Mouse (Mus musculus): Measurements from ENCODE around the gene Chchd3.

The Chchd3 gene

GRCm38 (mm10) chr6:33004607-33005006, 55.5 kb downstream of the Chchd3 start:
- no peak for DNase-seq (ENCODE audit: low spot score in 2 of 2)

DNA sequence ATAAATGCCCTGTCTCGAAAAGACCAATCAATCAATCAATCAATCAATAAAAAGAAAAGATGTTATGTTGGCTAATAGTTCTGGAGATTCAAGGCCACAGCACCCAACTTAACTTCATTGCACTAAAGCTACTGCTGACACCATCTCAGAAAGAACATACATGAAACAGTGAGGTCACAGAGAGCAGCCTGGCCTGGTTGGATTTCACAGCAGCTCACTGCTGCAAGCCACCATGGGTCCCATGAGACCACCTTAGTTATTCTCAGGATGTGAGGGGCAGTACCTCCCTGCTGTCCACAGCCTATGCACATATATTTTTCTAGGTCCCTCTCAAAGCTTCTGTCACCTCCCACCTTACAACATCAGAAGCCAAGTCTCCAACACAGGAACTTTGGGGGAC, 57.1 kb downstream of the Chchd3 start:
- no peak for DNase-seq (ENCODE audit: low spot score in 2 of 2)

- DNase-seq (ENCODE audit: low spot score in 2 of 2), result no peak
Observed at GRCm38 (mm10) chr6:33001271-33001670, 58.8 kb downstream of the Chchd3 start.

GRCm38 (mm10) chr6:32996597-32996996, 63.5 kb downstream of the Chchd3 start:
- no peak for DNase-seq (ENCODE audit: low spot score in 2 of 2)

DNA sequence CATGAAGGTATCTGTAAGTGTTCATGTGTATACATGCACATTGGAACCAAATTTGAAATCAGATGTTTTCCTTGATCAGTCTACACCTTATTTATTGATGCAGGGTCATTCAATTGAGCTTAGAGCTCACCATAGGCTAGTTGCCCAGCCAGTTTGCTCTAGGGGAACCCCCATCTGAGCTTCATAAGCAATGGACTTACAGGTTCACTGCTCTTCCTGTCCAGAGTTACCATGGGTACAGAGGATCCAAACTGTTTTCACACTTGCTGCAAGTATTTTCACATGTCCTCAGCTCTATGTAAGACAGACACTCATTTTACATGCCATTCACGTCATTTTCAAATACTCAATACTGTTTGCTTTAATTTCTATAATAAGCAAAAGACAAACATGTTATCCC, 66.2 kb downstream of the Chchd3 start:
- no peak for DNase-seq (ENCODE audit: low spot score in 2 of 2)

DNA sequence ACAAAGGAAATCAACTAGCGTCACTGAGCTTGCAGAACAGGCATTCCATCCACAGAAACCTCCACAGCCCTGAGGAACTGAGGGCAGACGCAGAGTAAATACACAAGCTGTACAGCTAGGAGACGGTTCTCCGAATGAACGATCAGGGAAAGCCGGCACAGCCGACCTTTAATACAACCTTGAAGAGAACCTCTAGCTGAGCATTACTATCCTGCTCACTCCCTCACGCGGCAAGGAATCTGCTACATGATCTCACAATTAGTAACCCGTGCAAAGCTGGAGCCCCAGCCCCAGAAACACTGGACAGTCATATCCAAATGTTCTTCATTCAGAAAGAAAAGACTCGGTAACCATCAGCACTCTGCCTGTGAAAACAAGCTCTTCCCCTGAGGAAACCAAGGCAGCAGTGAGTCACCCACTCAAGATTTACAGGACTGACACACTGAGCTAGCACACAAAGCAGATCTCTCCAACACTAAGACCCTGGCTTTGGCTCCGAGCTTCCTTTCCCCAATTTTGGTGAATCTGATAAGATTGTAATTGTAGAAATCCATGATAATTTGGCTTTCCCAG, 69.9 kb downstream of the Chchd3 start:
- DNase-seq (ENCODE audit: low spot score in 2 of 2), result no peak

- DNase-seq (ENCODE audit: low spot score in 2 of 2), result no peak
Observed at GRCm38 (mm10) chr6:32988561-32988960, 71.5 kb downstream of the Chchd3 start.

DNA sequence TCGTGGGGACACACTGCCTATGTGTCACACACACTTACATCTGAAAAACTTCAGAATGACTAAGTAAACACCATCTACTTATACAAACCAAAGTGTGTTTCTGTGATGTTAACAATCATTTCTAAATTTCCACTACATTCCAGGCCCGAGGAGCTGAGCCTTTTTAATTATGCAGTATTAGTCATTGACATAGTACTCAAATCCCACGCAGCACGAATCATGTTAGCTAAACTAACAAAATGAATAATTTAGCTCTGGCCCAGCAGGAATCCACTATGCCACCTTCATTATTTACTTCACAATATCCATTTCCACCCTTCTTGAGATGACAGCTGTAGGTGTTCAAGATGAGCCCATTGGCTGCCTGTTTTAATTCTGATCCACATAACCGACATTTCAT, 76.2 kb downstream of the Chchd3 start:
- no peak for DNase-seq (ENCODE audit: low spot score in 2 of 2)

- no peak for DNase-seq (ENCODE audit: low spot score in 2 of 2)
Observed at GRCm38 (mm10) chr6:32981253-32981652, 78.8 kb downstream of the Chchd3 start.

- no peak for DNase-seq (ENCODE audit: low spot score in 2 of 2)
Observed at GRCm38 (mm10) chr6:32978811-32979210, 81.2 kb downstream of the Chchd3 start.

- no peak for DNase-seq (ENCODE audit: low spot score in 2 of 2)
Observed at GRCm38 (mm10) chr6:32971926-32972325, 88.1 kb downstream of the Chchd3 start.

DNA sequence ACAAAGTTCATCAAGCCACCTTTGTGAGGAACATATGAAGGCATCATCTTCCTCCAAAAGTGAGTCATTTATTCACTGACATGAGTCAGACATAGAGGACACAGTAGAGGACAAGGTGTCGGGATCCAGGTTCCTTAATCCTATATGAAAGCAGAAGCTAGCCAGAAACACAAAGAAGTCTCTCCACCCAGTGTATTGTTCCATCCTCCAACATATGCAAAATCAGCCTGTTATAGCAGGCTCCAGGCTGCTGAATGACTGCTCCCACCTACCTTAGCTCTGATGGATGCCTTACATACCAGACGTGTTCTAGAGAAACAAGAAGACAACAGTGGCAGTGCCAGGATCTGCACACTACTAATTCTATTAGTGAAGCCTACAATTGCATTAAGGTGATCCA, 91.1 kb downstream of the Chchd3 start:
- DNase-seq (ENCODE audit: low spot score in 2 of 2), result no peak

GRCm38 (mm10) chr6:32962048-32962447, 98.0 kb downstream of the Chchd3 start:
- DNase-seq (ENCODE audit: low spot score in 2 of 2), result no peak

- DNase-seq (ENCODE audit: low spot score in 2 of 2), result no peak
Observed at GRCm38 (mm10) chr6:32961477-32961876, 98.6 kb downstream of the Chchd3 start.

DNA sequence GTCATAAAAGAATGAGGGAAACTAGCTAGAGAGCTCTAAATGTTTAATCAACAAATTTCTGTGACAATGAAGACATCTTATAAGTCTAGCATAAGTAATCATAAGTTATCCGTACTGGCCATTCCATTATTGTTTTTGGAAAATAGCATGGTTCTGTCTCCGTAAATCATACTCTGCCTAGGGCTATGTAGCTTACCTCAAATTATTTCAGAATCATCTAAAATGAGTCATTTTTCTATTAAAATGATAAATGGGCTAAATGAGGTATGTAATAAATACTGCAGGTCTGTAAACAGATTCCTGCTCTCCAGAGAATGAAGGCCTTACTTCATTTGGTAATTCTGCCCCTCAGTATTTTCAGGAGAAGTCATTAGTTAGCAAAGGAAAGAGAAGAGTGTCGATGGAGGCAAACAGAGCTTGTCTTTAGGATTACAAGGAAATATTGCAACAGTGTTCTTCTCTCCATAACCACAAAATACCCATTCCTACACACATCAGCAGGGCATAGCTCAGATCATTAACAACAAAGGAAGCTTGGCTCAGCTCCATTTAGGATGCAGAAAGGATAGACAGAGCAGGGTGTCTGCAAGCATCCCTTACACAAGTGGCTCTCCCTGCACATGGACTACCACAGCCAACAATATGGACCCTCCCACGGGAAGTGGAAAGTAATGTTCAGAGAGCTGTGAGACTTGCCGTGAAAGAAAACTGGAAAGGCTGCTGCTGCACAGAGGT, 100.1 kb downstream of the Chchd3 start:
- no peak for DNase-seq (ENCODE audit: low spot score in 2 of 2)

DNA sequence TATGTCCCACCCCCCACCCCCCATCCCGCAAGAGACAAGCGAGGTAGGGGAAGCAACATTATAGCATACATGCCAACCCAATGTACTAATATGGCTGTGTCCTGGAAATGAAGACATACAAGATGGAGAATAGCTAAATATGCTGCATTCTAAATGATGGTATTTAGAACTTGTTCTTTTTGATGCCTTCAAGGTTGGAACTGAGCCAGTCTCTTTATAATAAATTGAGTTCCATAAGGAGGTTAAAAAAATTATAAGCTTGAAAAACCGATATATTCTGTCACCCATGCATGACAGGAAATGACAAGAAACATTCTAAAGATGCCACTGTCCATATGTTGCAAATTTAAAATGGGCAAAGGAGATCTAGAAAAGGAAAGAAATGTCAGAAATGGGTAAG, 104.6 kb downstream of the Chchd3 start:
- no peak for DNase-seq (ENCODE audit: low spot score in 2 of 2)

GRCm38 (mm10) chr6:32950973-32951372, 109.1 kb downstream of the Chchd3 start:
- no peak for DNase-seq (ENCODE audit: low spot score in 2 of 2)

DNA sequence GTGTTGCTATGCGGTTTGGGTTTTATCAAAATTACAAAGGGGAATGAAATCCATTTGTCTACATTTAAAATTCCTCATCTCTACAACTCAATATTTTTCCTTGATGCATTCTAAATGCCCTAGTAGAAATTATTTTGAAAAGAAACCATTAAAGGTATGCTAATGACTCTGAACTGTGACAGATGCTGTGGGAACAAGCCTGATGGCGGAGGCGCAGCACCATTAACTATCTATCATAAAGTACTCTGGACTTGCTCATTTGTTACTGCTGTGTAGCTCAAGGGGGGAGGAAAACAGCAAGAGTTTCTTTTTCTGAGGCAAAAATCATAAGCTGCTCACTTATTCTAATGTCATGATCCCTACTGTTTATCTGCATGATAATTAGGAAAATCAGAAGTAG, 110.4 kb downstream of the Chchd3 start:
- DNase-seq (ENCODE audit: low spot score in 2 of 2), result no peak

- DNase-seq (ENCODE audit: low spot score in 2 of 2), result no peak
Observed at GRCm38 (mm10) chr6:32947225-32947624, 112.8 kb downstream of the Chchd3 start.

- no peak for DNase-seq (ENCODE audit: low spot score in 2 of 2)
Observed at GRCm38 (mm10) chr6:32944956-32945355, 115.1 kb downstream of the Chchd3 start.

DNA sequence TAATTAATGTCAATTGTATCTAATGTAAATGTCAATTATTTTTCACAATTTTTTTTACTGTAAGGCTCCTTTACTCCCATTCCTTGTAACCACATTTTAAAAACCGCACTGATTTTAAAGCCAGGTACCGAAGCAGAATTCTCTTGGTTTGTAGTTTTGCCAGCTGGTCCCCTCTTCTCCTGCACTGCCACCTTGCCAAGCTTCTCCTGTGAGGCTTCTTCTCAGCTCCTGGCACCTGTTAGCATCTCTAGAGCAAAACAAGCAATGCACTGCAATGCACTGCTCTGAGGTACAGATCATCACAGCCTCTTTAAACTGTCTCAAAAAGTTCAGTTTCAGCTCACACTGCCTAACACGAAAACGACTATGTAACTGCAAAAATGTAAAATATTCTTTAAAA, 116.4 kb downstream of the Chchd3 start:
- DNase-seq (ENCODE audit: low spot score in 2 of 2), result no peak

DNA sequence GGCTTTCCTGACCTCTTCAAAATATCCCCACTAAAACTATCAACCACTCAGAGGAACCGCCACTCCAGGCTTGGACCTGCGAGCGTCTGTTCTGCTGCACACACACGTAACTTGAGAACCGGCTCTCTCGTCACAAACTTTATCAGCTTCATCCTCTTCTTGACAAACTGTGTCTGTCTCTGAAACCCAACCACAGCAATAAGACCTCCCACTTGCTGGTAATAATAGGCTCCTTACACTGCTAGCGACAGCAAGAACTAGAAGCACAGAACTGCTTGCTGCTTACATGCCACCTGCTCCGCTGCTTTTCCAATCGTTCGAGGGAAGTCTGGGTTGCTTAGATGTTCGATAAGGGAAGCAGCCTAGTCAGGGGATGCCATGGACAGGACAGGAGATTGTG, 119.8 kb downstream of the Chchd3 start:
- DNase-seq (ENCODE audit: low spot score in 2 of 2), result no peak

- DNase-seq (ENCODE audit: low spot score in 2 of 2), result no peak
Observed at GRCm38 (mm10) chr6:32937643-32938042, 122.4 kb downstream of the Chchd3 start.

- DNase-seq (ENCODE audit: low spot score in 2 of 2), result no peak
Observed at GRCm38 (mm10) chr6:32936794-32937193, 123.3 kb downstream of the Chchd3 start.
